Mouse (Mus musculus) limb, embryonic 13.5 days (tissue): ENCODE data around the gene Gm11011. TPM values are rescaled to one million over a fixed set of nuclear protein-coding genes. Genes with fewer than 3 reads are reported as not detected.

Experiments
- ATAC-seq: fragments of 200-750 bp; cut with Nextera tagmentation; 2 replicates; pipeline ENCODE4 v1.8.0; 2017; ENCODE audit warnings: low read depth, moderate number of reproducible peaks, moderate TSS enrichment; ENCODE audit not compliant: low FRiP score
- H3K27ac ChIP-seq: fragments of 300-500 bp; sonication (generic); 2 replicates; pipeline ENCODE4 v1.5.1; 2015; ENCODE audit warnings: inconsistent platforms, mild to moderate bottlenecking, moderate library complexity
- H3K27me3 ChIP-seq: fragments of 300-500 bp; sonication (generic); 2 replicates; pipeline ENCODE4 v1.6.1; 2015; ENCODE audit warnings: mild to moderate bottlenecking, inconsistent platforms
- H3K36me3 ChIP-seq: fragments of 300-500 bp; sonication (generic); 2 replicates; pipeline ENCODE4 v1.6.1; 2015; ENCODE audit warnings: inconsistent platforms, mild to moderate bottlenecking, moderate library complexity
- H3K4me1 ChIP-seq: fragments of 300-500 bp; sonication (generic); 2 replicates; pipeline ENCODE4 v1.6.1; 2015; ENCODE audit warnings: inconsistent platforms
- H3K4me2 ChIP-seq: fragments of 300-500 bp; sonication (generic); replicated peaks from 2 replicates; pipeline ENCODE4 v1.6.1; 2015; ENCODE audit warnings: inconsistent platforms, mild to moderate bottlenecking, moderate library complexity
- H3K4me3 ChIP-seq: fragments of 300-500 bp; sonication (generic); 2 replicates; pipeline ENCODE4 v1.5.1; 2015; ENCODE audit warnings: moderate library complexity, mild to moderate bottlenecking, inconsistent platforms
- H3K9ac ChIP-seq: fragments of 300-500 bp; sonication (generic); 2 replicates; pipeline ENCODE4 v1.6.1; 2015; ENCODE audit warnings: mild to moderate bottlenecking, inconsistent platforms
- H3K9me3 ChIP-seq: fragments of 300-500 bp; sonication (generic); 2 replicates; pipeline ENCODE4 v1.6.1; 2016; ENCODE audit warnings: inconsistent platforms
- WGBS: fragments of 180-500 bp; shearing (Covaris S2); methylation state at CpG from one replicate; pipeline ENCODE4 v1.1.7; 2015; 5-methylcytosine and 5-hydroxymethylcytosine counted together
- polyA plus RNA-seq: library from polyadenylated mRNA; unstranded; fragments of >200 nt; fragmentation: Nextera tagmentation; extraction: Ambion mirVana; gene quantifications from 2 replicates; pipeline ENCODE4 v1.2.1, GENCODE M21; 2015

Gm11011 gene
- polyA plus RNA-seq, 1 experiment from 2014 or later: not detected

- H3K9ac ChIP-seq: no peak overlapping the region
- no peaks in the 10 kb centered on the region for H3K36me3 ChIP-seq
- 0 out of 2 replicates have a peak, but pooled peaks cover 3% of the 10 kb centered on the region for H3K27me3 ChIP-seq
- 15% methylated on average over 8 of the region's 8 CpGs for WGBS
- no peaks in the 10 kb centered on the region for H3K9me3 ChIP-seq
- peaks cover 53% of the 10 kb centered on the region for H3K4me1 ChIP-seq
- no peak for ATAC-seq
- H3K4me2 ChIP-seq: no peak overlapping the region
- H3K4me3 ChIP-seq: no peak overlapping the region
- H3K27ac ChIP-seq: no peak overlapping the region
Measured at GRCm38 (mm10) chr2:169610882-169611281, 23.3 kb upstream of the Gm11011 start.

DNA sequence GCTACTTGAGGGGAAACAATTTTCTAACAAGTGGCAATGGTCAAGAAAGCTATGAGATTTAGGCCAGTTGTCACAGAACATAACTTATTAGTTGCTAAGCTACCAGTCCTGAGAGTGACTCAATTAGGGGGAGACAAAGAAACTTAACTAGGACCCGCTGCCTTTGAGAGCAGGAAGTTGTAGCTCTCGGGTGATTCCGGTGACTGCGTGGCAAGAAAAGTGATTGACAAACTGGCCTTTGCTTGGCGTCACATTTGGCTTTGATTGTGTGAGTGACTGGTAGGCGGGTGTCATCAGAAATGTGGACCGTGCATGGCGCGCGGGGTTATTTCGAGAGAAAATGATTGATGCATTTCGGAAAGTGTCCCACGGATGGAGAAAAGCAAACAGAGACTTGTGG is 22.4 kb upstream of the Gm11011 start:
- 9% methylated on average over 13 of the region's 13 CpGs for WGBS
- peaks cover 53% of the 10 kb centered on the region for H3K4me1 ChIP-seq
- H3K9me3 ChIP-seq: no peaks in the 10 kb centered on the region
- no peak overlapping the region for H3K4me3 ChIP-seq
- H3K9ac ChIP-seq: no peak overlapping the region
- H3K36me3 ChIP-seq: no peaks in the 10 kb centered on the region
- H3K4me2 ChIP-seq: peak overlapping the region; percentile 47
- H3K27ac ChIP-seq: no peak overlapping the region
- H3K27me3 ChIP-seq: 0 out of 2 replicates have a peak, but pooled peaks cover 3% of the 10 kb centered on the region
- ATAC-seq: no peak

- H3K9me3 ChIP-seq: no peaks in the 10 kb centered on the region
- no peak overlapping the region for H3K4me3 ChIP-seq
- H3K9ac ChIP-seq: no peak overlapping the region
- no peak for ATAC-seq
- no peak overlapping the region for H3K4me2 ChIP-seq
- H3K36me3 ChIP-seq: no peaks in the 10 kb centered on the region
- no peak overlapping the region for H3K27ac ChIP-seq
- H3K4me1 ChIP-seq: peaks cover 39% of the 10 kb centered on the region
- H3K27me3 ChIP-seq: 0 out of 2 replicates have a peak, but pooled peaks cover 3% of the 10 kb centered on the region
- WGBS: 13% methylated on average over 2 of the region's 2 CpGs
Measured at GRCm38 (mm10) chr2:169607787-169608186, 20.2 kb upstream of the Gm11011 start.

DNA sequence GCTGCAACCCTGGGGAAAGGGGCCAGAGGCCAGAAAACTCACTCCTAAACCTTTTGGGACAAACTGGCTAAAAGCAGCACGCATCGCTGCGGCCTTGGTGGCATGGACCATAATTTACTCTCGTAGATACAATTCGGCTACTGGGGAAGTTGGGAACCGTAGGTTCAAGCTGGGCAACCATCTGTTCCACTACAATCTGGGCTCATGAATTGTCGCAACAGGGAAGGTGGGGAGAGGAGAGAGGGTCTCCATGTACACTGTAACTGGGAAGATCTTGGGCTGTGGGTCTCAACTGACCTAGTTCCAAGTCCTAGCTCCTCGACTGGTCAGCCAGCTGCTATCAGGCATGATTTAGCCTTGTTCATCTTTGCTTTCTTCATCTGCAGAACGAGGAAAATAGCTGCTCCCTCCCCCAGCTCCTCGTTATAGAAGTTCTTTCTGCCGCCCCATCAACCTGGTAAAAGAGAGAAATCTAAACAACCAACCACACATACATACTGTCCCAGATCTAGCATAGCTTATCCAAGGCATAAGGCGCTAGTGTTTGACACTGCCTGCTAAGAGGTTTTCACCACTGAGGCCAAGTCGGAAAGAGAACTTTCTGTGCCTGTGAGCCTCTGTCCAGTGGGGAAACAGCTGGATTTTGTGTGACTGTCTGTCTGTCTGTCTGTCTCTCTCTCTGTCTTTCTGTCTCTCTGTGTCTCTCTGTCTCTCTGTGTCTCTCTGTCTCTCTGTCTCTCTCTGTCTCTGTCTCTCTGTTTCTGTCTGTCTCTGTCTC is 19.5 kb upstream of the Gm11011 start:
- 72% methylated on average over 13 of the region's 13 CpGs for WGBS
- H3K4me3 ChIP-seq: no peak overlapping the region
- H3K27ac ChIP-seq: no peak overlapping the region
- H3K27me3 ChIP-seq: 0 out of 2 replicates have a peak, but pooled peaks cover 3% of the 10 kb centered on the region
- no peak overlapping the region for H3K4me2 ChIP-seq
- H3K36me3 ChIP-seq: no peaks in the 10 kb centered on the region
- no peaks in the 10 kb centered on the region for H3K9me3 ChIP-seq
- H3K9ac ChIP-seq: no peak overlapping the region
- no peak; the same call in 1 of the 2 replicates for ATAC-seq
- H3K4me1 ChIP-seq: peaks cover 37% of the 10 kb centered on the region

DNA sequence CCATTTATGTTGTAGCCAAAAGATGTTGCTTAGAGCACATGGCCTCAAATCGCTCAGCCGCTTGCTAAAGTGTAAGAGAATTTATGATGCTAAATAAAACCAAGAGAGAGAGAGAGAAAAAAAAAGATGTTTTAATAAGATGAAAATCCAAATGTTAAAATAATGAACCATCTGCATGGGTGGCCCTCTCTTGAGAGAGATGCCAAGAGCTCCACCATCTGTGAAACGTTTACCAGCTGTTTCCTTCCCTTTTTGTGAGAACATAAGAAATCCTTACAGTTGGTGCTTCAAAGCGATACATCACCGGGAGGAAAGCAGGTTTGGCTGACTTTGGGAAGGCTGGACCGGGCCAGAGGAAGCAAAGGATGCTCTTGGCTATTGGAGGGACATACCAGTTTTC is 12.6 kb upstream of the Gm11011 start:
- H3K4me2 ChIP-seq: no peak overlapping the region
- H3K4me1 ChIP-seq: peaks cover 12% of the 10 kb centered on the region
- H3K27ac ChIP-seq: no peak overlapping the region
- H3K4me3 ChIP-seq: no peak overlapping the region
- no peak for ATAC-seq
- H3K27me3 ChIP-seq: no peaks in the 10 kb centered on the region
- H3K9me3 ChIP-seq: no peaks in the 10 kb centered on the region
- WGBS: 32% methylated on average over 6 of the region's 6 CpGs
- no peak overlapping the region for H3K9ac ChIP-seq
- no peaks in the 10 kb centered on the region for H3K36me3 ChIP-seq

DNA sequence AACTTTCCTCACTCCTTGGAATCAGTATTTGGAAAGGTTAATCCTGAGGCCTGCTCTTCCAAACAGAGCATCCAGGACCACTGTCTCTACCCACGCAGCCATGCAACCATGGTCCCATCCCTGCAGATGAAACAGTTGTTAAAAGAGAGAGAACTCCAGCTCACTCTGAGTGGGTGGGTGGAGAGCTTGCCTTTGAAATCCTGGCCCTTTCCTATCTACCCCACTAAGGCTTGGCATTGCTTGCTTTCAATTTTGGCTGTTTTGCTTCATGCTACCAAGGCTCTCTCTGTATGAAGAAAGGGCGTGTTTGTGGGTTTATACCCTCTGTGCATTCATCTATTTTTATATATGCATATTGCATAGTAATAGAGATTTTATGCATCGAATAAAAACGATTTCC is 12.0 kb upstream of the Gm11011 start:
- H3K27ac ChIP-seq: no peak overlapping the region

DNA sequence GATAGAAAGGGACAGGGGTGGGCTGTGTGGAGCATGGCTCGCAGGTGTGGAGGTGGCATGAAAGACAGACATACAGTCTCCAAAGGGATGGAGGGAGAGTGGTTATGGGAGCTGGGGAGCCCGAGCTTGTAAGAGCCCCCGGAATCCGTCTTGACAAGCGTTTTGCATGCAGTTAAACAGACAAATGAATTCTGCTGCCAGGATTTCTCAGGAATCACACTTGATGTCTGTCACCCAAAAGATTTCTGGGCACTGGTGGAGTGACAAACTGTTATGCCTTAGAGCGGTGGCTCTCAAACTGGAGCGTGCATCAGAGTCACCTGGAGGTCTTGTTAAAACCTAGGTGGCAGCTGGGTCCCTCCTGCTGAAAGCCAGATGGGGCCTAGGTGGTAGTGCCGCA is 10.4 kb upstream of the Gm11011 start:
- Histone ChIP-seq H3K27ac (no peak overlapping the region), H3K4me2 (no peak overlapping the region), H3K27me3 (no peaks in the 10 kb centered on the region), H3K4me3 (no peak overlapping the region), H3K9me3 (no peaks in the 10 kb centered on the region), H3K4me1 (peaks cover 12% of the 10 kb centered on the region), H3K9ac (no peak overlapping the region), H3K36me3 (no peaks in the 10 kb centered on the region)
- WGBS: 82% methylated on average over 8 of the region's 8 CpGs
- ATAC-seq: no peak

More for the DNA sequence above, 12.0 kb upstream of the Gm11011 start:
- H3K9ac ChIP-seq: no peak overlapping the region
- H3K4me3 ChIP-seq: no peak overlapping the region
- no peak for ATAC-seq
- 85% methylated on average over 4 of the region's 4 CpGs for WGBS
- no peaks in the 10 kb centered on the region for H3K27me3 ChIP-seq
- H3K9me3 ChIP-seq: no peaks in the 10 kb centered on the region
- H3K4me1 ChIP-seq: peaks cover 12% of the 10 kb centered on the region
- H3K4me2 ChIP-seq: no peak overlapping the region
- H3K36me3 ChIP-seq: no peaks in the 10 kb centered on the region

DNA sequence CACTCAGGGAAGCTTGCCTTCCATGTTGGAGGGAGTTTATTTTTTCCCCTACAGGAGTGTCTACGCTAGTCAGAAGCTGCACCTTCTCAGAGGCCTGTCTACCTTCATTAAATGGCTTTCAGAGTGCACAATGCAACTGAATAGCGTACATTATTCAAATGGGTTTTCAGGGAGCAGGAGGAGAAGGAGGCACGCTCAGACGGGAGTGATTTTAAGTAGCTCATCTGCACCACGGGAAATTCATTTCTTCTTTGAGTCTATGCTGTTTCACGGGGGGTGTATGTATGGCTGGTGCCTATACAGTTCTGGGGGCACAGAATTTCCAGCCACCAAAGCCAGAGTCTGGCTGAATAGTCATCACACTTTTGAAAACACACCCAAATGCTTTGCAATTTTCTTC is 9.8 kb upstream of the Gm11011 start:
- Histone ChIP-seq H3K9ac (no peak overlapping the region), H3K9me3 (no peaks in the 10 kb centered on the region), H3K36me3 (no peaks in the 10 kb centered on the region), H3K4me1 (peaks cover 12% of the 10 kb centered on the region), H3K27ac (no peak overlapping the region), H3K4me2 (no peak overlapping the region), H3K27me3 (no peaks in the 10 kb centered on the region), H3K4me3 (no peak overlapping the region)
- no peak for ATAC-seq
- WGBS: 84% methylated on average over 6 of the region's 6 CpGs

DNA sequence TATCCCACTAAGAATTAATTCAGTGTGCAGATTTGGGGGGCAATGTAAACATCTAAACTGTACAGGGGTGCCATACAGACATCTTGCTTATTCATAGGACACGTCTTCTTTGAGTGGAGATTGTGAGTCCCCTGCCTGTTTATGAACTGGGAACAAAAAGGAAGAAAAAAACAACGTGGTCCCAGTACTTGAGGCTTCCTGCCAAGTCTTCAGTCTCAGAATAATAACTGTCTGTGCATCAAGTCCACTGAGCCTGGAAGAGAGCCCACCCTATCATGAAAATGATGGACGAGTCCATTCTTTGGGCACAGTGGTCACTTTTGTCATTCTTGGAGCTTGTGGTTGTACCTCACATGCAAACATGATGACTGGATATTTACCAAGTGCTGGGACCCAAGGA is 6.2 kb upstream of the Gm11011 start:
- Histone ChIP-seq H3K9me3 (no peaks in the 10 kb centered on the region), H3K4me1 (peaks cover 13% of the 10 kb centered on the region), H3K9ac (no peak overlapping the region), H3K36me3 (no peaks in the 10 kb centered on the region), H3K27ac (no peak overlapping the region), H3K27me3 (no peaks in the 10 kb centered on the region), H3K4me3 (no peak overlapping the region), H3K4me2 (no peak overlapping the region)
- 75% methylated on average over 3 of the region's 3 CpGs for WGBS
- ATAC-seq: no peak

DNA sequence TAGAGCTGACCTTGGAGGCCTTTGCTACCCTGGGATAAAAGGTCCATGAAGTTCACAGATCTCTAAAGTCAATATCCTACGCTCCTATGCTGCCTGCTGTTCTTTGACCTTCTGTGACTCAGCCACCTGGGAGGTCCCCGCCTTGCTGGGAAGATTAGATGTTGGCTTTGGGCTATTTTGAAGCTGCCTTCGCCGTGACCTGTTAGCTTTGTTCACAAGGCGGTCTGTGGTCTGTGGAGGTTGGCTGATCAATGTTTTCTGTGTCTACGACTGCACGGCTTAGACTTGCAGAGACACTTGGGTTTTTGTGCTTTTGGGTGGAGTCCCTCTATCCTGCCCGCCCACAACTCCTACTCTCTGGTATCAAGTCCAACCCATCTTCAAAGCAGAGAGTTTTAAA is 2.9 kb upstream of the Gm11011 start:
- H3K4me1 ChIP-seq: peaks cover 13% of the 10 kb centered on the region
- H3K4me2 ChIP-seq: no peak overlapping the region
- no peaks in the 10 kb centered on the region for H3K9me3 ChIP-seq
- H3K36me3 ChIP-seq: no peaks in the 10 kb centered on the region
- H3K27ac ChIP-seq: 0 out of 2 replicates have a peak overlapping the region, but pooled peaks have one; percentile 63
- no peaks in the 10 kb centered on the region for H3K27me3 ChIP-seq
- H3K9ac ChIP-seq: no peak overlapping the region
- WGBS: 66% methylated on average over 8 of the region's 8 CpGs
- no peak for ATAC-seq
- H3K4me3 ChIP-seq: no peak overlapping the region

GRCm38 (mm10) chr2:169589697-169590096 is 2.2 kb upstream of the Gm11011 start:
- no peaks in the 10 kb centered on the region for H3K9me3 ChIP-seq
- H3K4me3 ChIP-seq: no peak overlapping the region
- no peaks in the 10 kb centered on the region for H3K36me3 ChIP-seq
- no peaks in the 10 kb centered on the region for H3K27me3 ChIP-seq
- peaks cover 13% of the 10 kb centered on the region for H3K4me1 ChIP-seq
- H3K27ac ChIP-seq: no peak overlapping the region
- 90% methylated on average over 10 of the region's 10 CpGs for WGBS
- H3K9ac ChIP-seq: no peak overlapping the region
- no peak for ATAC-seq
- no peak overlapping the region for H3K4me2 ChIP-seq

DNA sequence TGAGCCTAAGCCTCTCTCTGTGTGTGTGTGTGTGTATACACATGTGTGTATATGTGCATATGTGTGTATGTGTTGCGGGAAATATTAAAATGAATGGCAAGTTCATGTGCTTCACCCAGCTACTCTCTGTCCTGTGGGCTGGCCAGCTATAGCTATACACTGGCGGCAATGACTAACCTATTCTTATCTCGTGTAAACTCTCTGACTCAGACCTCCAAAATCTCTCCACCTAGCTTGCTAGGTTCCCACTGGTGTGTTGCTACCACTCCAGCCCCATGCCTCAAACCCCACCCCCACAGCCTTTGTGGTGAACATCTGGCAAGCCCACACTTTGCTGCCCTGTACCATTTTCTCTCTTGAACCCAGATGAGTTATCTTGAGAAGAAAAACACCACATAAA is 857 bp downstream of the Gm11011 start:
- Histone ChIP-seq H3K36me3 (no peaks in the 10 kb centered on the region), H3K27ac (no peak overlapping the region), H3K4me3 (no peak overlapping the region), H3K4me2 (no peak overlapping the region), H3K9me3 (no peaks in the 10 kb centered on the region), H3K27me3 (no peaks in the 10 kb centered on the region), H3K4me1 (peaks cover 13% of the 10 kb centered on the region), H3K9ac (no peak overlapping the region)
- no peak for ATAC-seq
- WGBS: 90% methylated on average over 3 of the region's 3 CpGs
